Mouse (Mus musculus): ENCODE measurements around the gene Fam71f2. TPM values are rescaled to one million over a fixed set of nuclear protein-coding genes. Genes with fewer than 3 reads are reported as not detected.

Gene Fam71f2
- 0.45 and 0.71 TPM in 2 replicates for polyA plus RNA-seq (2016; fragmentation: Nextera tagmentation; extraction: Ambion mirVana)

DNA sequence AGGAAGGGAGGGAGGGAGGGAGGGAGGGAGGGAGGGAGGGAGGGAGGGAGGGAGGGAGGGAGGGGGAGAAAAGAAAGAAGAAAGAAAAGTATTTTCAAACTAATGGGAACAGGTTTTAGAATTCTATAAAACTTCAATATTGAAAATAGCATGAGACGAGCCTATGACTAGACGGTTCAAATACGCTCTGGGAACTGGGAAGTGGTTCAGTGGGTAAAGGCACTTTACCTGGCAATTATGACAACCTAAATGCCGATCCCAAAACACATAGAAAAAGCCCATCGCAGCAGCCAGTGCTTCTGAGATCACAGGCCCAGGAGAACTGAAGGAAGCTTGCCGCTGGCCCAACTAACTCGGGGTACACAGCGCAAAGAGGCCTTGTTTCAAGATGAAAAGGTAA is at the start of gene Fam71f2:
Gene Fam71f2, plus strand, starts transcription at position 301 of the 400 bp plus-strand sequence.
- Histone ChIP-seq H3K27ac (no peak within 1 kb of the TSS), H3K36me3 (peaks cover 11% of the 10 kb centered on the region)

DNA sequence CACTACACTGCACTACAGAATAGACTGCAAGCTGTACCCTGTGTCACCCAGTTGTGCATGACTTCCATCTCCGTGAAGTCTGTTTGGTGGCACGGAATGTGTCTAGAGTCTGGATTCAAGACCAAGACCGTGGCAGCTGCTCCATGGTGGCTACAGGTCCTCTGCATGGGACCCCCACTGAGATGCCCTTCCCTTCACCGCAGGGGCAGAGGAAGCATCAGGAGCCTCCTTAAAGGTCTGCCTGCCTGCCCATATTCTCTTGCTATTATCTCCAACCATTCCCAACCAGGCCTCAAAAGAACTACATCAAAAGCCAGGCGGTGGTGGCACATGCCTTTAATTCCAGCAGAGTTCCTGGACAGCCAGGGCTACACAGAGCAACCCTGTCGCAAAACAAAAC is 49.0 kb upstream of the Fam71f2 start:
- H3K4me1 ChIP-seq = no peaks in the 10 kb centered on the region
- H3K4me3 ChIP-seq = no peak overlapping the region
- no peak for ATAC-seq (ENCODE audit: low FRiP score, low read depth)
- H3K27ac ChIP-seq = no peak overlapping the region
- no peak overlapping the region for H3K9ac ChIP-seq
- no peaks in the 10 kb centered on the region for H3K36me3 ChIP-seq
- H3K27me3 ChIP-seq (replicated peaks) = no peaks in the 10 kb centered on the region
- no peaks in the 10 kb centered on the region for H3K9me3 ChIP-seq
- 65% methylated on average over 6 of the region's 6 CpGs for WGBS
- no peak overlapping the region for H3K4me2 ChIP-seq (replicated peaks)

More for the DNA sequence above, at the start of gene Fam71f2:
- Histone ChIP-seq H3K4me3 (no peak within 1 kb of the TSS), H3K9ac (no peak within 1 kb of the TSS), H3K27me3 (replicated peaks) (no peaks in the 10 kb centered on the region), H3K9me3 (no peaks in the 10 kb centered on the region), H3K4me1 (no peaks in the 10 kb centered on the region), H3K4me2 (replicated peaks) (no peak within 1 kb of the TSS)
- no peak for ATAC-seq (ENCODE audit: low FRiP score, low read depth)
- 87% methylated on average over 8 of the region's 8 CpGs for WGBS

DNA sequence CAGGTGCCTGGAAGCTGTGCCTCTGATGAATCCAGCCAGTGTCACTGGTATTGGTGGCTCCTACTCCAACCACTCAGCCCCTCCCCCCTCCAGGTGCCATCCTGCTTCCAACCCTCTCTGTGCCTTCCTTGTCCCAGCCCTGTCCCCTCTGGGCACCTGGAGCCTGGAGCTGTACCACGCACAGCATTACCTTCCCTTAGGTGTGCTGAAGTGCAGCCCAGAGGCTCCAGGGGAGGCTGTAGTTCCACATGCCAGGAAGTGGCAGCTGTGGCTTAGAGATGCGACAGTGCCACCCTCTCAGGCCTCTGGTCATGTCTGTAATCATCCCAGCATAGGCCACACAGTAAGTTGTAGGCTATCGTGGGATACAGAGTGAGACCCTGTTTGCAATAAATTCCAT is 47.6 kb upstream of the Fam71f2 start:
- Histone ChIP-seq H3K4me1 (no peaks in the 10 kb centered on the region), H3K27me3 (replicated peaks) (no peaks in the 10 kb centered on the region)
- WGBS = 82% methylated on average over 3 of the region's 3 CpGs

DNA sequence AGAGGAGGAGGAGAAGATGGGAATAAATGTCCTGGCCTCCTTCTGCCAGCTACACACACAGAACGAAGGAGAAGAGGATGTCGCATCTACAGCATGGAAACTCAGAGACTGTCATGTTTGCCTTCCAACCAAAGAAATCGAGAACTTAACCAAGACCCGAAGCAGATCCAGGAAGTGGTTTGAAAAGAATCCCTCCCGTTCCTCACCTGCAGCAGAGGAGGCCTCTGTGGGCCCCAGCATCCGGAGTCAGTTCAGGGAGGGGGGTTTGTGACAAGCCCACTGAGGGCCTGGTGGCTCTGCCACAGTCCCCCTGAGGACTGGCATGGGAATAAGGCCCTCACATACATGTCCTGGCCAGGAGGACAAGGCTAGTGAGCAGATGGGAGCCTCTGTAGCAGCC is 47.1 kb upstream of the Fam71f2 start:
- no peak for ATAC-seq (ENCODE audit: low FRiP score, low read depth)
- Histone ChIP-seq H3K27me3 (replicated peaks) (no peaks in the 10 kb centered on the region), H3K27ac (no peak overlapping the region), H3K4me1 (no peaks in the 10 kb centered on the region), H3K4me3 (no peak overlapping the region), H3K9me3 (no peaks in the 10 kb centered on the region), H3K4me2 (replicated peaks) (no peak overlapping the region), H3K9ac (no peak overlapping the region), H3K36me3 (no peaks in the 10 kb centered on the region)
- WGBS = 82% methylated on average over 6 of the region's 6 CpGs

More for the DNA sequence above, 47.6 kb upstream of the Fam71f2 start:
- Histone ChIP-seq H3K36me3 (no peaks in the 10 kb centered on the region), H3K9ac (no peak overlapping the region), H3K4me3 (no peak overlapping the region), H3K27ac (no peak overlapping the region), H3K4me2 (replicated peaks) (no peak overlapping the region), H3K9me3 (no peaks in the 10 kb centered on the region)
- no peak for ATAC-seq (ENCODE audit: low FRiP score, low read depth)

DNA sequence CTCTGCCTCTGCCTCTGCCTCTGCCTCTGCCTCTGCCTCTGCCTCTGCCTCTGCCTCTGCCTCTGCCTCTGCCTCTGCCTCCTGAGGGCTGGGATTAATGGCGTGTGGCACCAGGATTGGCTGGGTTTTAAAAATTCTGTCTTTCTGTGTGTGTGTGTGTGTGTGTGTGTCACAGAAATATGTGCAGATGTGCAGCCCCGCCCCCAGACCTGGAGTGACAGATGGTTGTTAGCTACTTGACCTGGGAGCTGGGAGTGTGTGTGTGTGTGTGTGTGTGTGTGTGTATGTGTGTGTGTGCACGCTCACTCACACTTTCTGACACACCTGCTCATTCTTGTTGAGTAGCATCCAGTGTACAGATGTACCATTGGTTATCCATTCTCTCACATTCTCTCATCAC is 45.7 kb upstream of the Fam71f2 start:
- no peaks in the 10 kb centered on the region for H3K27me3 ChIP-seq (replicated peaks)
- H3K9ac ChIP-seq = no peak overlapping the region
- no peak overlapping the region for H3K4me3 ChIP-seq
- H3K36me3 ChIP-seq = no peaks in the 10 kb centered on the region
- H3K4me1 ChIP-seq = no peaks in the 10 kb centered on the region
- no peak for ATAC-seq (ENCODE audit: low FRiP score, low read depth)
- no peaks in the 10 kb centered on the region for H3K9me3 ChIP-seq
- WGBS = 64% methylated on average over 3 of the region's 3 CpGs
- no peak overlapping the region for H3K4me2 ChIP-seq (replicated peaks)
- H3K27ac ChIP-seq = no peak overlapping the region

DNA sequence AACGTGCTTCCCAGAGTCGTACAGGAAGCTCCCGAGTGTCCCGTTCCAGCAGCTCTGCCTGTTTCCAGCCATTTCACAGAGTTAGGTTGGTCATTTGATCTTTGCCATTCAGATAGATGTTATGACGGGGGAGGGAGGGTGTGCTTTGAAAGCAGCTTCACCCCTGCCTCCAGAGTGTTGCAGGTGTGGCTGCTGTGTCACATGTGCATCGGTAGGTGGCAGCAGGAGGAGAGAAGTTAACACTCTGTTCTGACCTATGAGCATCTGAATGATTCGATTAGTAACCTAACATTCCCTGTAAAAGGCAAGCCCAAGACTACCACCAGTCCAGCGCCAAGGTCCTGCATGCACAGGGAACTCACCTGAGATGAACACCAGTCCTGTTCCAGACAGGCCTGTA is 45.1 kb upstream of the Fam71f2 start:
- H3K27me3 ChIP-seq (replicated peaks) = no peaks in the 10 kb centered on the region
- no peak overlapping the region for H3K9ac ChIP-seq
- no peak overlapping the region for H3K4me3 ChIP-seq
- H3K36me3 ChIP-seq = no peaks in the 10 kb centered on the region
- H3K4me1 ChIP-seq = no peaks in the 10 kb centered on the region
- no peaks in the 10 kb centered on the region for H3K9me3 ChIP-seq
- no peak overlapping the region for H3K27ac ChIP-seq
- 50% methylated on average over 8 of the region's 8 CpGs for WGBS
- H3K4me2 ChIP-seq (replicated peaks) = no peak overlapping the region
- ATAC-seq (ENCODE audit: low FRiP score, low read depth) = no peak

DNA sequence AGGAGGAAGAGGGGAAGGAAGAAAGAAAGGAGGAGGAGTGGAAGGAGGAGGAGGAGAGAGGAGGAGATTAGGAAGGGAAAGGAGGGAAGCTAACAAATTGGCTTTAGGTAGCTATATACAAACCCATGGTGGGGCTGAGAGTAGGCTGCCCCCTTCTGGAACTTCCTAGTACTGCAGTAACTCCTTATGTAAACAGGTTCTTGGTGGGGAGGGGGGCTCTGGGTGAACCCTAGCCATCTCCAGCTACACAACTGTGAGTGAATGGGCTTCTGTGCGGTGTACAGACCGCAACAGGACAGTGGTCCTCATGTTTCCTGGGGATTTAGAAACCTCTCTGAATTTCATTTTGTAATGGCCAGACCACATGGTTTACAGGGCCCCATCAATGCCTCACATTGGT is 38.6 kb upstream of the Fam71f2 start:
- Histone ChIP-seq H3K4me1 (no peaks in the 10 kb centered on the region), H3K4me2 (replicated peaks) (no peak overlapping the region), H3K4me3 (no peak overlapping the region), H3K9me3 (no peaks in the 10 kb centered on the region), H3K27ac (no peak overlapping the region), H3K36me3 (no peaks in the 10 kb centered on the region), H3K27me3 (replicated peaks) (no peaks in the 10 kb centered on the region), H3K9ac (no peak overlapping the region)
- 32% methylated on average over 2 of the region's 2 CpGs for WGBS
- no peak for ATAC-seq (ENCODE audit: low FRiP score, low read depth)

DNA sequence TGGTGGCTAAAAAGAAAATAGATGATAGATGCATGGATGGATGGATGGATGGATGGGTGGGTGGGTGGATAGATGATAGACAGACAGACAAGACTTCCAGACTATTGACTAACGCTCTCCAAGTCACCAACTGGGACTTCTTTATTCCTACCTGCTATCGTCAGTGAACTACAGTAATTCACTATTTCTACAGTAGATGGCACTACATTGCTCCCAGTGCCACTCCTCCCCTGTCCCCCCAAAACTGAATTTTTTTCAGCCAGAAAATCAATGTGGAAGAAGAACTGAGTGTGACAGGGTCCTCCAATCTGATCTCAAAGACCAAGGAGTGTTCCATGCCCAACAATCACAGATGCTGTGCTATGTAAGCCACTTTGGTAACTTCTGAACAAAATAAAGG is 37.7 kb upstream of the Fam71f2 start:
- 65% methylated on average over 2 of the region's 2 CpGs for WGBS
- no peaks in the 10 kb centered on the region for H3K9me3 ChIP-seq

DNA sequence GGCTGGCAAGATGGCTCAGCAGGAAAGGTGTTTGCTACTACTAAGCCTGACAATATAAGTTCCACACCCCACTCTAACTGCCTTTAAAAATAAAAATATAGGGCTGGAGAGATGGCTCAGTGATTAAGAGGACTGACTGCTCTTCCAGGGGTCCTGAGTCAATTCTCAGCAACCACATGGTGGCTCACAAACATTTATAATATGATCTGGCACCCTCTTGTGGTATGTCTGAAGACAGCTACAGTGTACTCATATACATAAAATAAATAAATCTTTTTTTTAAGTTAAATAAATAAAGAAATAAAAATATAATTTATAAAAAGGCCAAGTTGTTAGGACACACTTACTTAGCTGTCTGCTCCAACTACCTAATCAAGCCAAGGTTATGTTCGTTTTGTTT is 37.1 kb upstream of the Fam71f2 start:
- H3K9ac ChIP-seq = no peak overlapping the region
- no peaks in the 10 kb centered on the region for H3K36me3 ChIP-seq
- no peak overlapping the region for H3K27ac ChIP-seq
- no peaks in the 10 kb centered on the region for H3K4me1 ChIP-seq
- no peaks in the 10 kb centered on the region for H3K9me3 ChIP-seq
- H3K27me3 ChIP-seq (replicated peaks) = no peaks in the 10 kb centered on the region
- 59% methylated on average over 1 of the region's 1 CpGs for WGBS
- no peak overlapping the region for H3K4me2 ChIP-seq (replicated peaks)
- H3K4me3 ChIP-seq = no peak overlapping the region
- no peak for ATAC-seq (ENCODE audit: low FRiP score, low read depth)

More for the DNA sequence above, 37.7 kb upstream of the Fam71f2 start:
- H3K27me3 ChIP-seq (replicated peaks) = no peaks in the 10 kb centered on the region
- H3K4me1 ChIP-seq = no peaks in the 10 kb centered on the region
- no peak overlapping the region for H3K27ac ChIP-seq
- ATAC-seq (ENCODE audit: low FRiP score, low read depth) = no peak
- H3K36me3 ChIP-seq = no peaks in the 10 kb centered on the region
- no peak overlapping the region for H3K4me3 ChIP-seq
- no peak overlapping the region for H3K9ac ChIP-seq
- H3K4me2 ChIP-seq (replicated peaks) = no peak overlapping the region

DNA sequence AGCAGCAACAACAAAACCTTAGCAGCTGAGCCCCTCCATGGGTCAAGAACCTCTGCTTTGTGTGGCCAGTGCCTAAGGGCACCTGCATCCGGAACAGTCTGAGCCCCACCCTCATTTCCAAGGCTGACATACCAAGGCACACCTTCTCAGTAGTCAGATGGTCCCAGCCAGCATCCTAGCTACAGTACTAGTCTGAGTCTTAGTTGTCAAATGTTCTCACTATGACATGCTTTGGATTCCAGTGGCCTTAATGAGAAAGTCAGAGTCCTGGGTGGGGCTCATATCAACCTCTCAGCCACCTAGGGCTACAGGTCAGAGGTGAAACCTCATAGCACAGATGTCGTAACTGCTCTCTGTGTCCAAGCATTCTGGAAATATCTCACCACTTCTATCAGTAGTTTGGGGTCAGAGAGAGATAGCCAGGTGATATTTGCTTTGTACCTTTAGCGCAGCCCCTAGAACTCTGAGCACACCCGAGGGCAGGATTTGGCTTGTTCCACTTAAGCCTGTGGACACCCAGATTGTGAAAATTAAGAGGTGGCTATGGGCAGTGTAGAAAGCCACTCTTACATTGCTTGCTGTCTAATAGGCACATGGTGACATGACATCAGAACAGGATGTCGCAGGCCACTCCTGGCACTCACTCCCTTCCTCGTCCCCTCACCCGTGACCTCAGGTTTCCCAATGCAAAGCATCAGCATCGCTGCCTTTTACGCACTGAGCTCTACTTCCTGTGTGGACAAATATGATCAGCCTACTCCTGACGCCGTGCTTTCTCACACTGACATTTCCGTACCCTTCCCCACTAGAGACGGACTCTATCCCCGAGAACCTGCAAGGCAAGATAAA is 33.9 kb upstream of the Fam71f2 start:
- Histone ChIP-seq H3K4me2 (replicated peaks) (no peak overlapping the region), H3K4me1 (no peaks in the 10 kb centered on the region), H3K36me3 (no peaks in the 10 kb centered on the region), H3K4me3 (no peak overlapping the region), H3K9me3 (no peaks in the 10 kb centered on the region), H3K27me3 (replicated peaks) (no peaks in the 10 kb centered on the region), H3K9ac (no peak overlapping the region), H3K27ac (no peak overlapping the region)
- ATAC-seq (ENCODE audit: low FRiP score, low read depth) = no peak
- 83% methylated on average over 14 of the region's 14 CpGs for WGBS

DNA sequence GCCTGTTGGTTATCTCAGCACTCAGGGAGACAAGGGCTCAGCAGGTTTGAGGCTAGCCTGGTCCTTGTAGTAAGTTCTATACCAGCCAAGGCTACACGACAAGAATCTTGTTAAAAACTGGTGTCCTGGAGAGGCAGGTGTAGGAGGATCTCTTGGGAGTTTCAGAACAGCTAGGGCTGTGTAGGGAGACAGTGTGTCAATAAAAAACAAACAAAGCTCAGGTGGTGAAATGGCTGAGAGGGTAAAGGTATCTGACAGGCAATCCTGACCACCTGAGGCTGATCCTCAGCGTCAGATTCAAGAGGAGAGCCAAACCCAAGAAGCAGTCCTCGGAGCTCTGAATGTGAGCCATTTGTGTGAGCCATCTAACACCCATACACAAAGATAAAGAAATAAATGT is 33.2 kb upstream of the Fam71f2 start:
- WGBS = 74% methylated on average over 3 of the region's 3 CpGs

DNA sequence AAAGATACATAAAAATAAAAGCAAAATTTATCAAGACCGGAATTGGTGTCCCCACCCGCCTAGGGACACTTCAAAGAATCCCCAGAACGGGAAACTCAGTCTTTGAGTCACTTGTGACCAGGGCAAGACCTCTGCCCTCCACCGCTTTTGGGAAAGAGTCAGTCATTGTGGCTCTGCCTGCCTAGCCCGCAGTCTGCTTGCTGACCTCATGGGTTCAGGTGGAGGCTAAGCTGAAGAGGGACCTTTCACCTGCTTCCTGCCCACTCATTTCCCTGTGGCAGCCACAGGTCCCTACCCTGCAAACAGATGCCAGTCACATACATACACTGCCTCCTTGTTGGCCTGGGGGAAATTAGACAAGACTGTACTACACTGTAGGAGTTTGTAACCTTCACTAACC is 32.8 kb upstream of the Fam71f2 start:
- H3K4me2 ChIP-seq (replicated peaks) = no peak overlapping the region

More for the DNA sequence above, 33.2 kb upstream of the Fam71f2 start:
- Histone ChIP-seq H3K4me1 (no peaks in the 10 kb centered on the region), H3K4me3 (no peak overlapping the region), H3K9me3 (no peaks in the 10 kb centered on the region), H3K36me3 (no peaks in the 10 kb centered on the region), H3K27ac (no peak overlapping the region), H3K27me3 (replicated peaks) (no peaks in the 10 kb centered on the region), H3K4me2 (replicated peaks) (no peak overlapping the region), H3K9ac (no peak overlapping the region)
- no peak for ATAC-seq (ENCODE audit: low FRiP score, low read depth)

DNA sequence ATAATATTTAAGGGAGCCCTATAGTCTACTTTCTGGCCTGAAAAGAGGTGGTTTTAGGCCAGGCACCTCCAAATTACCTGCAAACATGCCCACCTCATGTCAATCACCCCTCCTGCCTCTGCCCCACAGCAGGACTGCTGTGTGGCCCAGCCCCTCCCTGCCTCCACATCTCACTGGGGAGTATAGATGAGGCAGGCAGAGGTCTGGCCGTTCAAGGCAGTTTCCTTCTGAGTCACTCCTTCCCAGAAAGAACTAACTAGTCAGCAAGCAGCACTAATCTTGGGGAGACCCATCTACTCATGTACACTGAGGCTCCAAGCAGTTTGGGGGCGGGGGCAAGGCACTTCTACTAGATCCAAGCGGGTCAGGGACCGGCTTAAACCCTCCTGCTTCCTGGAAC is 32.3 kb upstream of the Fam71f2 start:
- ATAC-seq (ENCODE audit: low FRiP score, low read depth) = no peak

More for the DNA sequence above, 32.8 kb upstream of the Fam71f2 start:
- Histone ChIP-seq H3K9me3 (no peaks in the 10 kb centered on the region), H3K9ac (no peak overlapping the region), H3K36me3 (no peaks in the 10 kb centered on the region), H3K27me3 (replicated peaks) (no peaks in the 10 kb centered on the region), H3K4me1 (no peaks in the 10 kb centered on the region), H3K27ac (no peak overlapping the region), H3K4me3 (no peak overlapping the region)
- WGBS = 40% methylated on average over 5 of the region's 5 CpGs
- ATAC-seq (ENCODE audit: low FRiP score, low read depth) = no peak

More for the DNA sequence above, 32.3 kb upstream of the Fam71f2 start:
- H3K4me2 ChIP-seq (replicated peaks) = no peak overlapping the region
- no peaks in the 10 kb centered on the region for H3K9me3 ChIP-seq
- 21% methylated on average over 4 of the region's 4 CpGs for WGBS
- H3K4me1 ChIP-seq = no peaks in the 10 kb centered on the region
- H3K4me3 ChIP-seq = no peak overlapping the region
- H3K36me3 ChIP-seq = no peaks in the 10 kb centered on the region
- H3K27ac ChIP-seq = no peak overlapping the region
- no peak overlapping the region for H3K9ac ChIP-seq
- H3K27me3 ChIP-seq (replicated peaks) = no peaks in the 10 kb centered on the region

Measured in neural tube, embryonic 12.5 days (tissue).